8 mouse cellular contexts compared by ENCODE assay signal in the genomic region with DNA sequence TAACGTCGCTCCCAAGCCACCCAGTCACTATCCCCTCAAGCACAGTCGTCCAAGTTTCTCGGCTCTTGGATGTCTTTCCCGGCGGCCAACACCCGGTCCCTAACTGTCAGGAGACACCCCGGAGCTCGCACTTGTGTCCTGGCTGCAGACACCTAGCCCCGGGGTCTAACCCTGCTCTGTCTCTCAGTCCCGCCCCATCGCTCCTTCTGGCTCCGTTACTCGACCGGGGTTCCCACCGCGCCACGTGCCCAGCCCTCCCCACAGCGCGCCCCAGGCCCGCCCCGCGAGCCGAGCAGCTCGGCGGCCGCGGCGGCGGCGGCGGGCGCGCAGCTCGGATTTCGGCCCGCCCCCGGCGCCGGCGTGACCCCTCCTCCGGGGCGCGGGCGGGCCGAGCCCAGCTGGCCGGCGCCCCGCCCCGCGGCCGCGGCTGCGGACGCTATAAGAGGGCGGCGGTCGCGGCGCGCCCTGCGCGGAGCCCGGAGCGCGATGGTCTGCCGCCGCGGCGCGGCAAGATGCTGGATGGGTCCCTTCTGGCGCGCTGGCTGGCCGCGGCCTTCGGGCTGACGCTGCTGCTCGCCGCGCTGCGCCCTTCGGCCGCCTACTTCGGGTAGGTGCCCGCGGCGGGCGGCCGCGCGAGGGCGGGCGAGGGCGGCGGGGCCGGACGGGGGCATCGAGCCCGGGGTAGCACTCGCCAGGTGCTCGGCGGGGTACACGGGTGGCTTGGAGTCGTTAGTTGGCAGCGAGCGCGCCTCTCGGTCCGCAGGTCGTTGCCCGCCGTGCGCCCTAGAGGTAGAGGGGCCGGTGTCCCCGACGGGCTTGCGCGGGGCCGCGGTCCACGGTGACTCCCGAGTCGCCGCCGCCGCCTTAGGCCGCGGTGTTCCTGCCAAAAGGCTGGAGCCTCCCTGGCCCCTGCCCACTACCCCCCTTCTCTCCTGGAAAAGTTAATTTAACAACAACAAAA. TPM values are rescaled to one million over a fixed set of nuclear protein-coding genes. Genes with fewer than 3 reads are reported as not detected.
DNase-seq lines count a peak whose midpoint lies in the region; ATAC-seq and TF ChIP-seq lines count a peak whose summit lies in the region.

A gene (plus strand): TSS at position 468 of the 961 bp plus-strand sequence.

- TF ChIP-seq POLR2A in spleen, adult 2 months (IDR thresholded peaks at IDR 0.05; ENCODE audit: low read depth, low read length), result no peak
- TF ChIP-seq POLR2A in small intestine, adult 2 months (IDR thresholded peaks at IDR 0.05; ENCODE audit: low read depth, low read length), result no peak; the same call in 1 of the 2 replicates

- no peaks in the 10 kb centered on the region for H3K9me3 ChIP-seq in embryonic facial prominence, embryonic 14.5 days (ENCODE audit: control insufficient read depth, low read length)
- H3K9me3 ChIP-seq in heart, embryonic 14.5 days (ENCODE audit: control insufficient read depth, low read length), result no peaks in the 10 kb centered on the region
- no peaks in the 10 kb centered on the region for H3K9me3 ChIP-seq in lung, postnatal 0 days (ENCODE audit: low read length)

- H3K27ac ChIP-seq in spleen, adult 2 months (ENCODE audit: insufficient read depth, low read length), result no peak within 1 kb of the TSS
- peak within 1 kb of the TSS; percentile 77 for H3K27ac ChIP-seq in embryonic facial prominence, embryonic 14.5 days (replicated peaks; ENCODE audit: low read depth, low read length)
- H3K27ac ChIP-seq in heart, embryonic 14.5 days (replicated peaks in 1 of 2; ENCODE audit: control insufficient read depth in 1 of 2, insufficient read depth in 1 of 2, low read depth in 2 of 2, low read length in 2 of 2), result no peak within 1 kb of the TSS
- peak within 1 kb of the TSS; percentile 72 for H3K27ac ChIP-seq in lung, postnatal 0 days (ENCODE audit: low read length)
- no peak within 1 kb of the TSS for H3K27ac ChIP-seq in small intestine, adult 2 months (ENCODE audit: insufficient read depth, low read depth, low read length)

- H3K36me3 ChIP-seq in spleen, adult 2 months (ENCODE audit: control insufficient read depth, insufficient read depth, low read length), result no peaks in the 10 kb centered on the region
- H3K36me3 ChIP-seq in embryonic facial prominence, embryonic 14.5 days (ENCODE audit: control insufficient read depth, insufficient read depth, low read length), result no peaks in the 10 kb centered on the region
- no peaks in the 10 kb centered on the region for H3K36me3 ChIP-seq in heart, embryonic 14.5 days (ENCODE audit: control insufficient read depth, insufficient read depth, low read length)
- no peaks in the 10 kb centered on the region for H3K36me3 ChIP-seq in lung, postnatal 0 days (ENCODE audit: insufficient read depth, low read length)
- no peaks in the 10 kb centered on the region for H3K36me3 ChIP-seq in small intestine, adult 2 months (ENCODE audit: control insufficient read depth, insufficient read depth, low read length)

- WGBS in spleen, adult 2 months, result 2% methylated on average over 120 of the region's 128 CpGs
- WGBS in embryonic facial prominence, embryonic 14.5 days, result under 1% methylated on average over 36 of the region's 128 CpGs
- under 1% methylated on average over 107 of the region's 128 CpGs for WGBS in heart, embryonic 14.5 days
- WGBS in lung, postnatal 0 days, result 1% methylated on average over 65 of the region's 128 CpGs
- WGBS in small intestine, adult 2 months, result 3% methylated on average over 112 of the region's 128 CpGs

- peak within 1 kb of the TSS; percentile 80 for H3K9ac ChIP-seq in embryonic facial prominence, embryonic 14.5 days (ENCODE audit: low read depth, low read length)
- H3K9ac ChIP-seq in heart, embryonic 14.5 days (ENCODE audit: low read length), result peak within 1 kb of the TSS; percentile 72
- H3K9ac ChIP-seq in lung, postnatal 0 days (replicated peaks; ENCODE audit: low read depth), result peak within 1 kb of the TSS; percentile 46

- peaks cover 20% of the 10 kb centered on the region for H3K27me3 ChIP-seq in spleen, adult 2 months (ENCODE audit: control insufficient read depth, insufficient read depth, low read length)
- peaks cover 20% of the 10 kb centered on the region for H3K27me3 ChIP-seq in embryonic facial prominence, embryonic 14.5 days (replicated peaks; ENCODE audit: control insufficient read depth, insufficient read depth, low read length)
- H3K27me3 ChIP-seq in heart, embryonic 14.5 days (ENCODE audit: control insufficient read depth, insufficient read depth, low read length), result peaks cover 64% of the 10 kb centered on the region
- H3K27me3 ChIP-seq in lung, postnatal 0 days (replicated peaks; ENCODE audit: insufficient read depth, low read length), result peaks cover 21% of the 10 kb centered on the region
- peaks cover 35% of the 10 kb centered on the region for H3K27me3 ChIP-seq in small intestine, adult 2 months (ENCODE audit: control insufficient read depth, insufficient read depth, low read length)

- H3K4me3 ChIP-seq in spleen, adult 2 months (ENCODE audit: extremely low read depth, insufficient read depth, insufficient read length), result peak within 1 kb of the TSS; percentile 37; the same call in 1 of the 2 replicates
- peak within 1 kb of the TSS; percentile 69 for H3K4me3 ChIP-seq in embryonic facial prominence, embryonic 14.5 days (ENCODE audit: low read depth, low read length)
- H3K4me3 ChIP-seq in heart, embryonic 14.5 days (ENCODE audit: control insufficient read depth in 1 of 2, insufficient read depth in 1 of 2, low read depth in 1 of 2, low read length in 2 of 2), result peak within 1 kb of the TSS; percentile 65 to 69
- peak within 1 kb of the TSS; percentile 69 for H3K4me3 ChIP-seq in lung, postnatal 0 days (ENCODE audit: low read depth, low read length)
- peak within 1 kb of the TSS; percentile 67 for H3K4me3 ChIP-seq in small intestine, adult 2 months (ENCODE audit: low read depth, low read length)

- H3K4me1 ChIP-seq in spleen, adult 2 months (ENCODE audit: control insufficient read depth, insufficient read depth, insufficient read length), result no peaks in the 10 kb centered on the region; the same call in 1 of the 2 replicates
- peaks cover 23% of the 10 kb centered on the region for H3K4me1 ChIP-seq in embryonic facial prominence, embryonic 14.5 days (ENCODE audit: control insufficient read depth, insufficient read depth, low read length)
- peaks cover 11 to 30% of the 10 kb centered on the region in 2 experiments; a peak in 3 of 4 replicates for H3K4me1 ChIP-seq in heart, embryonic 14.5 days (ENCODE audit: control insufficient read depth in 2 of 2, insufficient read depth in 2 of 2, low read length in 2 of 2)
- H3K4me1 ChIP-seq in lung, postnatal 0 days (ENCODE audit: insufficient read depth, low read depth, low read length), result no peaks in the 10 kb centered on the region
- H3K4me1 ChIP-seq in small intestine, adult 2 months (ENCODE audit: control insufficient read depth, insufficient read depth, insufficient read length, low read length), result peaks cover 6% of the 10 kb centered on the region

- TF ChIP-seq CTCF in spleen, adult 2 months (IDR thresholded peaks at IDR 0.05; ENCODE audit: extremely low read depth, insufficient read depth, insufficient read length, insufficient replicate concordance), result no peak
- peak; percentile 2; the same call in 1 of the 2 replicates for TF ChIP-seq CTCF in lung, postnatal 0 days (IDR thresholded peaks at IDR 0.05)
- TF ChIP-seq CTCF in small intestine, adult 2 months (IDR thresholded peaks at IDR 0.05; ENCODE audit: extremely low read depth, insufficient read length, insufficient replicate concordance, low read depth, low read length), result no peak

- TF ChIP-seq EP300 in lung, postnatal 0 days (IDR thresholded peaks at IDR 0.05), result no peak

- H3K4me2 ChIP-seq in embryonic facial prominence, embryonic 14.5 days (ENCODE audit: low read depth, low read length), result peak within 1 kb of the TSS; percentile 95
- H3K4me2 ChIP-seq in heart, embryonic 14.5 days (ENCODE audit: low read length), result peak within 1 kb of the TSS; percentile 95
- H3K4me2 ChIP-seq in lung, postnatal 0 days (replicated peaks; ENCODE audit: low read depth, low read length), result peak within 1 kb of the TSS; percentile 87

- ATAC-seq in embryonic facial prominence, embryonic 14.5 days (ENCODE audit: low read depth), result peak; percentile 64
- ATAC-seq in heart, embryonic 14.5 days (ENCODE audit: insufficient number of reproducible peaks, insufficient read depth, low FRiP score, low read depth), result peak; percentile 78
- peak; percentile 82 for ATAC-seq in lung, postnatal 0 days
- no peak for ATAC-seq in CD4-positive, CD25-positive, alpha-beta regulatory T cell, adult 4 months

- no peak for DNase-seq in spleen, adult 2 months (ENCODE audit: low read depth in 1 of 2, low spot score in 2 of 2)
- DNase-seq in spleen, postnatal 36 days (ENCODE audit: low spot score in 2 of 2), result no peak
- peak; percentile 83 for DNase-seq in embryonic facial prominence, embryonic 14.5 days (ENCODE audit: low spot score)
- DNase-seq in kidney, postnatal 10 days, result peak; percentile 81
- peak; percentile 87 for DNase-seq in lung, postnatal 0 days (ENCODE audit: low spot score)

RNA-seq across cellular contexts. Expression of the gene that starts here (rescaled TPM):
- polyA plus RNA-seq in spleen, adult 2 months (2012; rRNA removed), result 0.33 and 0.40 TPM in 2 replicates
- polyA plus RNA-seq in embryonic facial prominence, embryonic 14.5 days (2014; fragmentation: Nextera tagmentation; extraction: Ambion mirVana), result 4.8 and 5.8 TPM in 2 replicates
- 0.97 and 1.2 TPM in 2 replicates for polyA plus RNA-seq in heart, embryonic 14.5 days (2014; fragmentation: Nextera tagmentation; extraction: Ambion mirVana)
- polyA plus RNA-seq in lung, postnatal 0 days (2015; fragmentation: Nextera tagmentation; extraction: Ambion mirVana), result 9.7 and 10.5 TPM in 2 replicates
- polyA plus RNA-seq in small intestine, adult 2 months (2012; rRNA removed), result 1.1 and 1.2 TPM in 2 replicates
- polyA plus RNA-seq in CD4-positive, CD25-positive, alpha-beta regulatory T cell, adult 4 months (2017; shearing (Covaris generic)), result not detected

Comparison
In these comparisons a context has a peak if more than half of its experiments do, and no peak if none do; other contexts are left out.
1. DNase-seq: peak in embryonic facial prominence, embryonic 14.5 days (single experiment), kidney, postnatal 10 days (single experiment) and lung, postnatal 0 days (single experiment); none in spleen, adult 2 months (0 of 2) and spleen, postnatal 36 days (0 of 2).
2. H3K27ac ChIP-seq: peak in embryonic facial prominence, embryonic 14.5 days (single experiment) and lung, postnatal 0 days (single experiment); none in spleen, adult 2 months (single experiment), heart, embryonic 14.5 days (0 of 2) and small intestine, adult 2 months (single experiment).
3. Peak in every context shown above with its lines, with median percentiles within 50 percentile points of each other: H3K4me3 ChIP-seq, H3K4me2 ChIP-seq and H3K9ac ChIP-seq.